Mouse (Mus musculus) urinary bladder, postnatal 4 days (tissue): Measurements from ENCODE around the gene Cflar.
A peak's percentile ranks its signal among the peaks of the same experiment; 100 is the strongest.
"Not testable (repeated sequence)": the region's sequence is repeated elsewhere in the genome, so short reads cannot be mapped to it uniquely, and the experiment has no call there.

Source experiments
- DNase-seq, 2 experiments: peaks; one replicate each; pipeline ENCODE4 v3.0.0; 2021 to 2022; ENCODE audit warnings: low spot score in 2 of 2

Cflar gene

DNA sequence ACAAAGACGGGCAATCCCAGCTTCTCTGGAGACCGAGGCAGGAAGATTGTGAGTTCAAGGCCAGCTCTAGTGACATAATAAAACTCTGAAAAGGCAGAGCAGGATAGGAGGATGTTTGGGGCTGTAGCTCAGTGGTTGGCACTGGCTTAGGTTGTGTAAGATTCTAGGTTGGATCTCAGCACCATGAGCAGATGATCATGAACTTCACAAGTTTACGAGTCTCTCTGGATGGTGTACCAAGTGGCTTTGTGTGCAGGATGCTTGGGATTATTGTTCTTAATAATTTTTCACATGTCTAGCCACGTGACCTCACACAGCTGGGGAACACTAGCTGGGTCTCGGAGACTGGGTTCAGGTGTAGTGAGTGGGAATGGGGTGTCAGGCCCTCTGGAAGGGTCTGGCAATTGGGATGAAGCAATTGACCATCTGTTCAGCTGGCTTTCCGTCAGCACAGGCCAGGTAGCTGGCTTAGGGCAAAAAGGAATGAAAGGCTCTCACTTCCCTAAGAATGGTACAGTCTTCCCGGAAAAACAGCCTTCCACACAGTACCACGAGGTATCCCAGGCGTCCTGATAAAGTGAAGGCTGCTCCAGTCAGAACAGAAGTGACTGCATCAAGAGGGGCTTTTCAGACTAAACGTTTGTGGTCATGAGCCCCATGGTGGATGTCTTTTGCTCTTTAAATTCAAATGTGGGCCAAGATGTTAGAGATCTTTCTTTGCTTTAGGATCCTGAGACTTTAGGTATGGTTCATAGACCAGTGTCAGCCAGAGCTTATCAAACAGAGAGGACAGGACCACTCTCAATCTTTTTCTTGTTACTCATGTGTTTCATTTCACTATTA is 16.7 kb downstream of the Cflar start:
- DNase-seq = no peak

DNA sequence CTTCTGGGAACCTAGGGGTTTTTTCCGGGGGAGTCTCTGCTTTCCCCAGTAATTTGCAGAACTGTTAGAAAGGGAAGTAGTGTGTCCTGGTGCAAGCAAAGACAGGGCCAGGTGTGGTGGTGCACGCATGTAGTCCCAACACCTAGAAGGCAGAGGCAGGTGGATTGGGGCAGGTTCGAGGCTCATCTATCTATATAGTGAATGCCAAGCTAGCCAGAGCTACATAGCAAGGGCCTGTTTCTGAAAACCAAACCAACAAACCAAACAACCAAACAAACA is 17.2 kb downstream of the Cflar start:
- DNase-seq = no peak

DNA sequence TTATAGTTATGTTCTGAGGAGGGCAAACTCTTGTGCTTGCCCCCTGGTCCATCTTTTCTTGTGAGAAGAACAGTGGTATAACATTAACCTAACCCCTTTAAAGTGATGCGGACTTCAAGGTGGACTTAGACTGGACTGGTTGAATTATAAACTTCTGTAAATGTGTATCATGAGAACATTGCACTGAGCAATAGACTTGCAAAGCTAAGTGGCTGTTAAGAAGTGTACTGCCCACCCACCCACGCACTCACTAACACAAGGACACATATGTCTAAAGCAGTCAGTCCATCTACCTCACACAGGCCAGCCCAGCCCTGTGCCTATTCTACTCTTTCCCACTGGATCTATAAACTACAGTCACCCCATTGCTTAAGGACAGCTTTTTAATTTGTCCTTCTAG is 22.3 kb downstream of the Cflar start:
- DNase-seq = no peak

DNA sequence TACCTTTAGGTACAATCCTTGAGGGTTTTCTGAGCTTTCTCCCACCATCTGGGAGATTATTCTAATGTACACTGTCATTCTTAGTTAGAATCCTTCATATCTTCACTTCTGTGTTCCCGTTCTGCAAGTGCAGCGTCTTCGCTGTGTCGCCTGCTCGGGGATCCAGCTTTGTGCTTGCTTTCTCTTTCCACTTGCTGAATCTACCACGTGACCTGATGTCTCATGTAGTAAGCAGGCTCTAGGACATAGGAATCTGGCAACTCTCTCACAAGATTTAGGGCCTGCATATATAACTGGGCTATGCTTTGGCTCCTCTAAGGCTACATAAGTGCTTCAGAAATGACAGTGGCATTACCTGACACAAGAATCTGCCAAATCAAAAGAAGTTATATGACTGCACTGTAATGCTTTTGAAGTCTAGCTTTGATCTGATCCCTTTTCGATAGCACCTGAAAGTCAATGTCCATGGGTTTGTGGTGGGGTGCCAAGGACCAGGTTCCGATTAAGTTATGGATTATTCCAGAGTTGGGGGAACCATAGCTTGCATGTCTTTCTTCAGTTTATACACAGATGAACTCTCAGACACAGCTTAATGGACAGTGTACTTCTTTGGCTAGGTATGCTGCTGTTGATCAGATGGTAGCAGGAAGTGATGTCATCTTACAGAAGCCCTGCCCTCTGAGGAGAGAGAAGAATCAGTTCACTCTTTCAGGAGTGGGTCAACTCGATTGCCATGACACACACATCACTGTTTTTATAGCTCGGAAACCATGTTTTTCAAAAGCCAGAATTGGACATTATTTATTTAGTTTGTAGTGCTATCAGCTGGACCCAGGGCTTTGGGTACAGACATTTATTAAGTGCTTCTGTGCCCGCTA is 23.0 kb downstream of the Cflar start:
- DNase-seq = no peak

DNA sequence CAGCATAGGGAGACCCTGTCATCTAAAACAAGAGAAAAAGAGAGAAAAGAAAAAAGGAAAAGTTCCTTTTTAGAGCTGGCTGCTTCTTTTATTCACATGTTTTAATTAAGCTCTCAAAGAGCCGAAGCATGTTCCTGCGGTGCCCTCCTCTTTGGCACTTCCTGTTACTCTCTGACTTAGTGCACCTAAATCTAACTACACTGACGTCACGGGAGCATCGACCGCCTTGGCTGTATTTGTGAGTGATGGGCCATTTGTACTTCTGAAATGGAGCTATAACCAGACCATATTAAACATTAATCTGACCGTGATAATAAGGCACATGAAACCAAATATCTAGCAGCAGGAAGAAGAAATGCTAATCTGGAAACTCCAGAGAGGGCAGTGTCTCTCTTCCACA is 24.7 kb downstream of the Cflar start:
- DNase-seq = no peak

DNA sequence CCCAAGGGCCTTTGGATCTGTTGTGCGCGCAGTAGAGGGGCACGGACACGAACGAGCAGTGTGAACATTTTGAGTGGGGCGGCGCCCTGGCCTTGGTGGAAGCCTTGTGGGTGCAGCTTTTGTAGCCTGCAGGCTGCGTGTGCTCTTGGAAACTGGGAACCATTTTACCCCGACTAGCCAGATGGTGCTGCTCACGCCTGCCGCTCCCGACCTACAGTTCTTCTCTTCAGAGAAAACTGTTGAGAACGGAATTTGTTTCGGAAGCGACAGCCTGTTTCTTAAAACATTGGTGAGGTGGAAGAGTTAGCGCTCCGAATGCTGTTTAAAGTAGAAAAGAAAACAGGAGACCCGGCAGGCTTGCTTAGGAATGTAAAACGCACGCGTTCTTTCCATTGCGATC is 25.7 kb downstream of the Cflar start:
- DNase-seq = no peak

DNA sequence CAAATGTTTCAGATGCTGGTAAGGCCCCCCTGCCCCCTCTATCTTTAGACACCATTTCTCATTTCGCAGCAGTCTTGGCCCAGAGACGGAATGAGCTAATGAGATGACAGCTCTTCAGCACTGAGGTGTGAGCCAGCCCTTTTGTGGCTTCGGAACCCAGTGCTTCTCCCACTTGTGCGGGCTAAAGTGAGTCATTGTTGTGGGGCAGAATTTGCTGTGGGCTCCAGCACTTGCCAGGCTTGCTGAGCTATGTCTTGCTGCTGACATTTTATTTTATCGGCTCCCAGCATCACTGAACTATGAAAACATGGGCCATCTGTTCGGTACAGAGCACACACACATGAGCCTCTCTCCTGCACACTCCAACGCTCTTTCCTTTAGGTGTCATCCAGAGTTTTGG is 28.2 kb downstream of the Cflar start:
- no peak for DNase-seq

DNA sequence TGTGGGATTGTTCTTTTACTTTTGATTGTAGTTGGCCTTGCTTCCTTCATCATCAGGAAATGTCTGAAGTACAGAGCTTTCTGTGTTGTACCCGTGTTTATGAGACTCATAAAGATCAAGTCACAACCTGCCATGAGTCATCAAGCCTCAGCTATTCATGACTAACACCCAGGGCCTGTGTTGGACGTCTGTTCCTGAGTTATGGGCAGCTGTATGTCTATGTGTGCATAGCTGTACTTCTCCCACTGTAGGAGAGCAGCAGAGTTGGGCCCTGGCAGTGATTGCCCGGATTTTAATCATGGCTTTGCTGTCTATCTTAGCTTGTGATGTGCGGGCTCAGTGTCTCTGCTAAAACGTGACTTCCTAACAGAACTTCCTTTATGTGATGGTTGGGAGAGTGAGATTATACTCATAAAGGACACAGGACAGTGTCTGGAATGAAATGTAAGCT is 31.3 kb downstream of the Cflar start:
- no peak for DNase-seq

DNA sequence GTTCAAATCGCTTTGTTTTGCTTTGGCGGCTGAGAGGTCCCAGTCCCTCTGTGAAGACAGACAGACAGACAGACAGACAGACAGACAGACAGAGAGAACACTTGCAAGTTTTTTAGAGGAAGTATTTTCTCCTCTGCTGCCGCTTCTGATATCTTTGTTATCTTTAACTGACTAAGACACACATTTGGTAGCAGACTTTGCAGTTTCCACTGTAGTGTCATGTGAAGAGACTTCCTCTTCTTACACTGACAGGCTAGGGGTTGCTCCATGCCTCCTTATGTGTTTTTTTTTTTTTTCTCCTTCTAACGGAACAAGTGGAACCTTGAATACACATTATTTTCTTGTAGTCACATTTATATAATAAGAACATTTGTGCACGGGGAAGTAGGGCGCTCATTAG is 31.9 kb downstream of the Cflar start:
- DNase-seq = no peak

DNA sequence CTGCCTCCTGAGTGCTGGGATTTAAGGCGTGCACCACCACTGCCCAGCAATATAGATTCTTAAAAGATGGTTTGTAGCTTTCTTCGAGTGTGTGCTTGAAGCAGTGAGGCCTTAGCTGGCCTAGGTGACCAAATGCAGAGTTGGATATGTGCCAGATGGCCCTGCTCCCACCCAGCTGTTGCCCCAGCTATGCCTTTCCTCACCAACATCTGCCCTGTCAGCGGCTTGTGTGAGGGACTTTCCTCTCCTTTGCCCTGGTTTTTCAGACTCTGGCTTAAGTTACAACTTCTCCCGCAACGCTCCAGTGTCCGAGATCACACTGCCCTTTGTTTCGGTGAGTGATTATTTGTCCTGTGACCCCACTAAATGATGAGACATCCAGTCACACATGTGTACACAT is 33.3 kb downstream of the Cflar start:
- no peak for DNase-seq

DNA sequence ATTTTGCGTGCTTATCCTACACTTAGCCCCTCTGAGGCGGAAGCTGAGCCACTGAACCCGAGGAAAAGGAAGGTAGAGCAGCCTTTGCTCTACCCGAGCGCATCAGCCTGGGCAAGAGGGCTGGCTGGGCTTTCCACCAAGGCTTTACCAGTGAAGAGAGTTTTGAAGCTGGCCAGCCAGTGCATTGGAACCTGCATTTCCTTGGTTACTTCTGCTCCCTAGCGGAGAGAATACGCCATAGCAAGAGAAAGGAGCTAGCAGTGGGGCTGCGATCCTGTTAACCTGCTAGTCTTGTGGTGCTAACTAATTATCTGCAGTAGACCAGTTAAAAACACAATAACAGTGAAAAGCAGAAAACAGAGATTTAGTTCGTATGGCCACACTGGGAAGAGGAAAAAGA is 35.6 kb downstream of the Cflar start:
- DNase-seq = no peak

DNA sequence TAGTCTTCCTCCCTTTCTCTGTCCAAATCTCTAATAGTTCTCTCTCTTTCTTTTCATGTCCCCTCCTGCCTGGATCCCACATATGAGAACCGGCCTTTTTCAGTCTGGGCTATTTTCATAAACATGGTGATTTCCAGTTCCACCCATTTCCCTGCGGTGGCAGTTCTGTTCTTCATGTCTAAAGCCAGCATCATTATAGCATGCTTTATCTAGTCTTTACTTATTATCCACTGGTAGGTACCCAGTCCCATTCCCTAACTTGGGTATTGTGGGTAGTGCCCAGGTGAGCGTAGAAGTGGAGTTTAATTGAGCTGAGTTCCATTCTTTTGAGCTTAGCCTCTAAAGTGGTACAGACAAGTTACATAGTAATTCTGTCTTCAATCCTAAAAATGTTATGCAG is 48.1 kb downstream of the Cflar start:
- no peak for DNase-seq

DNA sequence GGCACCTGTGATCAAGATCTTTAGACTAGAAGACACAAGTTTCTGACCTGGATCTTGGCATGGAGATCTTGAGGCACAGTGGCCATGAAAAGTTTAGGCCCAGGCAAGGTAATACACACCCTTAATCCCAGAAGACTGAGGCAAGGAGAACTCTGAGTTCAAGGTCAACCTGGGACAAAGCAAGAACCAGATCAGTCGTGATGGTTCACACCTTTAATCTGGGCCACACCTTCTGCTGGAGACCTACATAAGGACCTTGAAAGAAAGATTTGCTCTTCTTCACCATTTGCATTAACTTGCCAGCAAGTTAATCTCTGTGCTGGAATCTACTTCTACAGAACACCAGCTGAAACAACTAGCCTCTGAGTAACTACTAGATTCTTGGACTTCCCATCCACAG is 49.3 kb downstream of the Cflar start:
- peak in 1 of 2 experiments; percentile 10 for DNase-seq

DNA sequence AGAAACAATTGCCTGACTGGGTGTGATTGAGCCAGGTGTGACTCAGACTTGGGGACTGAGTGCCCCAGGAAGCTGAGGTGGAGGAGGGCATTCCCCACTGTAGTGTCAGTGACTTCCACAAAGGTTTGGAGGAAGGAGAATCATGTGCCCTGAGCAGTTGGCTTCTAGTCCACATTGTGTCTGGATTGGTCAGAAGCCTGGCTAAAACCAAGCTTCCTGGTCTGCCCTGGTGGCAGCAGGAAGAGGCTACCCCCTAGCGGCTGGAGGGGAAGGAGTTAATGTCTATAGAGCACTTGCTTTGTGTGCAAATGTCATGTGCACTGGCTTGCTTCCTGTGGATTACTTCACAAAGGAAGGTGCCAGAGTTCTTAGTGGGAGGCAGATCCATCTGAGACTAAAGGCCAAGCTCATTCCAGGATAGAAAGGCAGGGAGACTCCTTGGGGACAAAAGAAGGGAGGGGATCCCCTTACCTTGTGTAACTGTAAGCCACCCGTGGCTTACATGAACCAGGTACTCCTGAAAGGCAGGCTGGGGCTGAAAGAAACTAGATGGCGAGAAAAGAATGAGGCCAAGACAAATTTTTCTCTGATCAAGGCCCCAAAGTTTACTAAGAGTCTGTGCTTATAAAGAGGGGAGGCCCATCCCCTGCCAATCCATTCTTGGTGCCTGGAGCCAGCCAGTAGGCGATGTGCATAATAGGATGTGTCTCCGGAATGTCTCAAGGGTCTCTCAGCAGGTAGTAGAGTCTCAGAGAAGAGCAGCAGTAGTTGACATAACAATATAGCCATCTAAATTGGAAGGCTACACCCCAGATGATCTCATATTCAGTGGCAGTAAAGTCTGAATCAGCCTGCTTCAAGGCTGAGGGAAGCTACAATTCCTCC is 50.3 kb downstream of the Cflar start:
- DNase-seq = peak in 1 of 2 experiments; percentile 16

DNA sequence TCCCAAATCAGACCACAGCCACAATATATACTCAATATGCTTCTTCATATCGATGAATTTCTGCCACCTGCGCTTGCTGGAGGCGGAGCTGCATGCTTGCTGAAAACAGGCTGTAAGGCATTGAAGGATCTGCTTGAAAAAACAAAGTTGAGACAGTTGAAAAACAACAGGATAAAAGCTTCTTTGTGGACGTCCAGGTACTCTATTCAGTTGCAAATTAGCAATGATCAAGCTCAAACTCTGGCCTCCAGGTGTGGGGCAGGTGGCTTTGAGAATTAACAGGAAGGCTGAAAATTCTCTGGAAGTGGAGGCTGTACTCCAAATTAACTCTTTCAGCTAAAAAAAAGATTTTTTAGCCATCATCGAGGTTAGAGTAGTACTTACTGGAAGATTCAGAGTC is 51.3 kb downstream of the Cflar start:
- no peak for DNase-seq

DNA sequence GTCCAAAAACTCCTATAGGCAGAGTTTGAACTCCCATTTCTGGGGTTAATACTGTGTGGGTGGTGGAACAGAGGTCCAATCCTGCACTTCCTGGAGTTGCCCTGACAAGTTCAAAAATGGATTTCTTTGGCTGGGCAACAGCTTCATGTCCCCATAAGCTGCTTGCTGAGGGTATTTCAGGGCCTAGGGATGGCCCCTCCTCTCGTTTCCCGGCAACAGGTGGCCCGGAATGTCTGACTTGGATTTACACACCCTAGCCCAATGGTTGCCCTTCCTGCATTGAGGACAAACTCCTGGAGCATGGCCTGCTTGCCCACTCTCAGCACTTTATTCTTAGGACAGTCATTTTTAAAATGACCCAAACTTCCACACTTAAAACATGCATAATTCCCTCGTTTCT is 55.1 kb downstream of the Cflar start:
- DNase-seq = not testable (repeated sequence)

DNA sequence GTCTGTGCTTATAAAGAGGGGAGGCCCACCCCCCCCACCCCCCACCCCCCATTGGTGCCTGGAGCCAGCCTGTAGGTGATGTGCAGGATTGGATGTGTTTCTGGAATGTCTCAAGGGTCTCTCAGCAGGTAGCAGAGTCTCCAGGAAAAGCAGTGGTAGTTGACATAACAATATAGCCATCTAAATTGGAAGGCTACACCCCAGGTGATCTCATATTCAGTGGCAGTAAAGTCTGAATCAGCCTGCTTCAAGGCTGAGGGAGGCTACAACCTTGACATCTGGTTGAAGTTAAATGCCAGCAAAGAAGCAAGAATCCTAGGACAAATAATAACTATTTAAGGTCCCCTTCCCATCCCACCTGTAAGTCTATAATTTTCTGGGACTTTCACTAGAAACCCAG is 57.8 kb downstream of the Cflar start:
- no peak for DNase-seq

DNA sequence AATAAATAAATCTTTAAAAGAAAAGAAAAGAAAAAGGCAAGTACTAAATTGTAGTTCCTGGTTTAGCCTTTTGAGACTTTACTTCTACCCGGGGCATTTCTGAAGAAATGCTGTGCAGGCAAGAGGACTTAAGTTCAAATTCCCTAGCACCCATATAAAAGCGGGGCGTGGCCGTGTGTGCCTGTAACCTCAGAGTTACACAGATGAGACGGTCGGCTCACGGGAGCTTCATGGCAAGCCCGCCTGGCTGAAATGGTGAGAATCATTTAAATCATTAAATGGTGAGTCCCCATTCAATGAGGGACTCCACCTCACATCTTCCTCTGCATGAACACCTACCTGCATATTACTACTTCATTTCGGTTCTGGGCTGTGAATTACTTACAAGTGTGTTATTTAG is 58.4 kb downstream of the Cflar start:
- no peak for DNase-seq

DNA sequence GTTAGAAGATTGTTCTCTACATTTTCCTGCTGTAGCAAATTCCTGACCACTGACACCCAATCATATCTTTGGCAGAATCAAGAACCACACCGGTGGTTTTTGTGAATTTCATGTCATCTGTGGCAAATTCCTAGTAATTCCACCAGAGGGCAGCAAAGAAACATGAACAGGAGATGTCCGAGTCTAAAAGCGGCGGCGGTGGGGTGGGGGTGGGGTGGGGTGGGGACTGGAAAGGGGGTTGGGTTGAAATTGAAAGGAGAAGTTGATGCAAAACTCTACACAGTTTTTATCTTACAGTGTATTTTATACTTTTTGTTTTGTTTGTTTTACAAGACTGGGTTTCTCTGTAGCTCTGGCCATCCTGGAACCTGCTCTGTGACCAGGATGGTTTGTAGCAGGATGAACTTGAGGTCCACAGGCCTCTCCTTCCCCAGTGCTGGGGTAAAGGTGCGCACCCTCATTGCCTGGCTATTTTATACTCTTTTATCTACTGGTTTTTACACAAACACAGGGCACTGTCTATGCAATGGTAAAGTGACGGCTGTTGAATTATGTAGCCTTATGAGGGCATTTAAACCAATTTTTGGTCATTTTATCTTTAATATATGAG is 58.9 kb downstream of the Cflar start:
- DNase-seq = no peak

DNA sequence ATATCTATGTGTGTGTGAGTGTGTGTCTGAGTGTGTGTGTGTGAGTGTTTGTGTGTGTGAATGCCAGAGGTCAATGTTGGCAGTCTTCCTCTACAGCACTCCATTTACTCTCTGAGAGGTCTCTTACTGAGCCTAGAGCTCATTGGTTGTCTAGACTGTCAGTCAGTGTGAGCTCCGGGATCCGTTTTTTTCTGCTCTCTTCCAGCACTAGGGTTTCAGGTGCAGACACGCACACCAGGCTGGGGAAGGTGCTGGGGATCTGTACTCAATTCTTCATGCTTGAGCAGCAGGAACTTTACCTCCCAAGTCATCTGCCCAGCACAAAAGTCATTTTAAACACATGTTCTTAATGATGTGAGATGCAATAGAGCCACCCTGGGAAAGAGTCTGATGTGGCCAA is 60.8 kb downstream of the Cflar start:
- DNase-seq = no peak

DNA sequence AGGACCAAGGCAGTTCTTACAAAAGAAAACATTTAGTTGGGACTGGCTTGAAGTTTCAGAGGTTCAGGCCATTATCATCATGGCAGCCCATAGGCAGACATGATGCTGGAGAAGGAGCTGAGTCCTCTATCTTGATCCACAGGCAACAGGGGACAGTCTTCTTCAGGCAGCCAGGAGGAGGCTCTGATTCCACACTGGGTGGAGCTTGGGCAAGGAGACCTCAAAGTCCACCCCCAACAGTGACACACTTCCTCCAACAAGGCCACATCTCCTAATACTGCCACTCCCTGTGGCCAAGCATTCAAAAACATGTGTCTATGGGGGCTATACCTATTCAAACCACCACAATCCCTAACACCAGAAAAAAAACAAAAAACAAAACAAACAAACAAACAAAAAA is 62.0 kb downstream of the Cflar start:
- no peak for DNase-seq

DNA sequence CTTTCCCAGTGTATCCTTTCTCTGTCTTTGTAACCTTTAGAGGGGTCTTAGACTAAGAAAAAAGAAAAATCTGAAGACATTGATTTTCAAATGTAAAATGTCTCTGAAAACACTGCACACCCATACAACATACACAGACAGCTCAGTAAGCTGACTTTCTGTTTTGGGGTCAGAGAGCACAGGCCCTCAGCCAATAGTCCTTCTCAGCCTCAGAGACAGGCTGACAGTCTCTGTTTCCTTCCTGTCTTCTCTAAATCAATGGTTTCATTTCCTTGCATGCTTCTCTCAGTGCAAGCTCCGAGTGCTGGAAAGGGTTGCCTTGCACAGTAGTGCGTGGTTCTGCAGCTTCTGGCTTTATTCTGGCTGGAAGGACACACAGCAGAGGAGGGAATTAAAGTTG is 62.6 kb downstream of the Cflar start:
- no peak for DNase-seq
